Mouse (Mus musculus): ENCODE data around the gene Shisal1. TPM values are rescaled to one million over a fixed set of nuclear protein-coding genes. Genes with fewer than 3 reads are reported as not detected.

Shisal1 gene
- polyA plus RNA-seq, 1 experiment from 2014 or later = 2.7 TPM

- H3K4me2 ChIP-seq (replicated peaks; ENCODE audit: low read depth, low read length) = no peak overlapping the region
- H3K9ac ChIP-seq (replicated peaks; ENCODE audit: low read depth, low read length) = no peak overlapping the region
- no peak for ATAC-seq (ENCODE audit: insufficient number of reproducible peaks, insufficient read depth, low FRiP score, low read depth)
- H3K27ac ChIP-seq (ENCODE audit: low read length) = no peak overlapping the region
- no peak overlapping the region for H3K4me3 ChIP-seq (ENCODE audit: low read depth, low read length)
- H3K27me3 ChIP-seq (ENCODE audit: control insufficient read depth, insufficient read depth, low read length) = no peaks in the 10 kb centered on the region
- H3K36me3 ChIP-seq (ENCODE audit: control insufficient read depth, insufficient read depth, low read length) = no peaks in the 10 kb centered on the region
- WGBS = 90% methylated on average over 9 of the region's 9 CpGs
- H3K9me3 ChIP-seq (ENCODE audit: control insufficient read depth, low read depth, low read length) = peaks cover 15% of the 10 kb centered on the region; the same call in 1 of the 2 replicates
- H3K4me1 ChIP-seq (ENCODE audit: control insufficient read depth, insufficient read depth, low read length) = 0 out of 2 replicates have a peak, but pooled peaks cover 3% of the 10 kb centered on the region
These were observed 62.8 kb downstream of the Shisal1 start for GRCm38 (mm10) chr15:84384066-84384465.

DNA sequence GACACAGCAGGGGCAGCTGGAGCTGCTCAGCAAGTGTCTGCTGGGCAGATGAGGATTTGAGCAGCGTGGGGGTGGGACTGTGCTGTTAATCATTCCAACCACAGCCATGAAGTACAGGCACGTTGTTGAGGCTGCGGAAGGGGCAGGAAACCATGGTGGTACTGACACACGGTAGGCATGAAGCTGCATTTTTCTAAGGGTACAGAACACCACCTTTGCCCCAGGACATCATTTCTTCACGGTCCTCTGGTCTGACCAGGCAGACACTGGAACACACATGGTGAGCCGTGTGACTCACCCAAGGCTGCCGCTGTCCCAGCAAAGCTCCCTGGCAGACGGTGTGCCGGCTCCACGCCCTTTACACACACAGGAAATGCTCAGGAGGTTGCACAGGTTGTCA lies 66.7 kb downstream of the Shisal1 start:
- 0 out of 2 replicates have a peak, but pooled peaks cover 3% of the 10 kb centered on the region for H3K4me1 ChIP-seq (ENCODE audit: control insufficient read depth, insufficient read depth, low read length)
- 54% methylated on average over 10 of the region's 10 CpGs for WGBS
- H3K4me3 ChIP-seq (ENCODE audit: low read depth, low read length) = no peak overlapping the region
- H3K36me3 ChIP-seq (ENCODE audit: control insufficient read depth, insufficient read depth, low read length) = no peaks in the 10 kb centered on the region
- ATAC-seq (ENCODE audit: insufficient number of reproducible peaks, insufficient read depth, low FRiP score, low read depth) = 0 out of 2 replicates have a peak, but pooled peaks have one; percentile 15
- H3K4me2 ChIP-seq (replicated peaks; ENCODE audit: low read depth, low read length) = no peak overlapping the region
- peaks cover 1% of the 10 kb centered on the region; the same call in 1 of the 2 replicates for H3K9me3 ChIP-seq (ENCODE audit: control insufficient read depth, low read depth, low read length)
- no peaks in the 10 kb centered on the region for H3K27me3 ChIP-seq (ENCODE audit: control insufficient read depth, insufficient read depth, low read length)
- H3K9ac ChIP-seq (replicated peaks; ENCODE audit: low read depth, low read length) = no peak overlapping the region
- H3K27ac ChIP-seq (ENCODE audit: low read length) = no peak overlapping the region

- no peak overlapping the region for H3K4me3 ChIP-seq (ENCODE audit: low read depth, low read length)
- no peaks in the 10 kb centered on the region for H3K36me3 ChIP-seq (ENCODE audit: control insufficient read depth, insufficient read depth, low read length)
- WGBS = 77% methylated on average over 9 of the region's 9 CpGs
- H3K9me3 ChIP-seq (ENCODE audit: control insufficient read depth, low read depth, low read length) = peaks cover 8% of the 10 kb centered on the region; the same call in 1 of the 2 replicates
- H3K9ac ChIP-seq (replicated peaks; ENCODE audit: low read depth, low read length) = no peak overlapping the region
- H3K27me3 ChIP-seq (ENCODE audit: control insufficient read depth, insufficient read depth, low read length) = no peaks in the 10 kb centered on the region
- ATAC-seq (ENCODE audit: insufficient number of reproducible peaks, insufficient read depth, low FRiP score, low read depth) = no peak
- H3K27ac ChIP-seq (ENCODE audit: low read length) = no peak overlapping the region
- 0 out of 2 replicates have a peak, but pooled peaks cover 3% of the 10 kb centered on the region for H3K4me1 ChIP-seq (ENCODE audit: control insufficient read depth, insufficient read depth, low read length)
- no peak overlapping the region for H3K4me2 ChIP-seq (replicated peaks; ENCODE audit: low read depth, low read length)
These were observed 68.2 kb downstream of the Shisal1 start for GRCm38 (mm10) chr15:84378734-84379133.

DNA sequence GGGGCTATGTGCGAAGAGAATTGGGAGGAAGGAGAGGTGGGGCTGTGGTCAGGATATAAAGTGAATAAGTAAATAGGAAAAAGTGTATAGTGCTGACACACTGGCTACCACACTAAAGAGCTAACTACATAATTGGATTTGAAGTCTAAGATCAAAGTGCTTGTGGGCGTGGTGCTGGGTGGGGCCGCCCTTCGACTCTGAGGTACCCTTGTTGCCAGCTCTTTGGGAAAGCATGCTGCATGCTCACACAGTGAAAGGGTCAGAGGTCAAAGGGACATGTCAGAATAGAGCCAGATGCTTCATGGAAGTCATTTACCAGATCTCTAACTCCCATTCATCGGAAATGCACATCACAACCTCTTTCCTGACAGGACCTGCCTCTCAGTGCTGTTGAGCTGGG lies 74.1 kb downstream of the Shisal1 start:
- WGBS = 72% methylated on average over 5 of the region's 5 CpGs
- H3K4me2 ChIP-seq (replicated peaks; ENCODE audit: low read depth, low read length) = no peak overlapping the region
- H3K27me3 ChIP-seq (ENCODE audit: control insufficient read depth, insufficient read depth, low read length) = no peaks in the 10 kb centered on the region
- no peaks in the 10 kb centered on the region for H3K36me3 ChIP-seq (ENCODE audit: control insufficient read depth, insufficient read depth, low read length)
- no peak for ATAC-seq (ENCODE audit: insufficient number of reproducible peaks, insufficient read depth, low FRiP score, low read depth)
- no peak overlapping the region for H3K4me3 ChIP-seq (ENCODE audit: low read depth, low read length)
- H3K9me3 ChIP-seq (ENCODE audit: control insufficient read depth, low read depth, low read length) = peaks cover 8% of the 10 kb centered on the region; the same call in 1 of the 2 replicates
- no peak overlapping the region for H3K27ac ChIP-seq (ENCODE audit: low read length)
- H3K4me1 ChIP-seq (ENCODE audit: control insufficient read depth, insufficient read depth, low read length) = no peaks in the 10 kb centered on the region
- H3K9ac ChIP-seq (replicated peaks; ENCODE audit: low read depth, low read length) = no peak overlapping the region

DNA sequence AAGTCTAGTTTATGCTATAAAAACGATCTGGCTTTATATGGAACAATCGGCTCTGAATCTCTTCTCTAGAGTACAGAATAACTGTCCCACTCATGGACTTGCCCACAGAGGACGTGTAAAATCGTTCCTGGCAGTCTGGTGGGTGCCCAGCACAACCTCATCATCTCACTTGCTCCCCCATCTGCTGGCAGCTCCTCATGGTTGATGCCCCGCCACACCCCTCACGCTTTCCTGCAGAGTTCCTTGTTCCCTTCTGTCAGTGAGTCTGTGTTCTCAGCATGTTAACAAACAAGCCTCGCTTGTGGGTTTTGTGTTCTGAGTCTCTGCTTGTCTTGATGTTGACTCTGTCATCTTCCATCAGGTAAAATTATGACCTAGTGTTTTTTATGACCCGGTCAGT lies 79.5 kb downstream of the Shisal1 start:
- Histone ChIP-seq H3K27me3 (ENCODE audit: control insufficient read depth, insufficient read depth, low read length) (no peaks in the 10 kb centered on the region), H3K27ac (ENCODE audit: low read length) (no peak overlapping the region), H3K36me3 (ENCODE audit: control insufficient read depth, insufficient read depth, low read length) (no peaks in the 10 kb centered on the region), H3K9ac (replicated peaks; ENCODE audit: low read depth, low read length) (no peak overlapping the region), H3K4me1 (ENCODE audit: control insufficient read depth, insufficient read depth, low read length) (peaks cover 5% of the 10 kb centered on the region; the same call in 1 of the 2 replicates), H3K9me3 (ENCODE audit: control insufficient read depth, low read depth, low read length) (no peaks in the 10 kb centered on the region), H3K4me3 (ENCODE audit: low read depth, low read length) (no peak overlapping the region), H3K4me2 (replicated peaks; ENCODE audit: low read depth, low read length) (no peak overlapping the region)
- 80% methylated on average over 8 of the region's 8 CpGs for WGBS
- no peak for ATAC-seq (ENCODE audit: insufficient number of reproducible peaks, insufficient read depth, low FRiP score, low read depth)

DNA sequence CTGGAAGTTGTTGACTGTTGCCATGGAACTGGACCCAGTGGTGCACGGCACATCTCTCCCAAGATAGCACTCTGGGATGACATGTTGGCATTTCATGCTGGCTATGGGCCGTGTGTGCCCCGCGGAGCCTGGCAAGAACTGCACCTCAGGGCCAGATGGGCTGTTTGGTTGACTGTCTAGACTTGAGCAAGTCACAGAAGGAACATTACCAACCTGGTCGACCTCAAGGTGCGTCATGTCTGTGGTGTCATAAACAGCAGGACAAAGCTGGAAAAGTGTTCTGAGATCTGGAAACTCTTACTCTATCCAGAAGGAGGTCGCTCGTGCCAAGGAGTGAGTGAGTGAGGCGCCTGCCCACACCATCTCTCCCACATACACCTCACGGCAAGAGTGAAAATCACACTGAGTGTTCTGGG lies 80.3 kb downstream of the Shisal1 start:
- H3K36me3 ChIP-seq (ENCODE audit: control insufficient read depth, insufficient read depth, low read length) = no peaks in the 10 kb centered on the region
- H3K9me3 ChIP-seq (ENCODE audit: control insufficient read depth, low read depth, low read length) = no peaks in the 10 kb centered on the region
- H3K4me1 ChIP-seq (ENCODE audit: control insufficient read depth, insufficient read depth, low read length) = peaks cover 5% of the 10 kb centered on the region; the same call in 1 of the 2 replicates
- H3K9ac ChIP-seq (replicated peaks; ENCODE audit: low read depth, low read length) = no peak overlapping the region
- no peak for ATAC-seq (ENCODE audit: insufficient number of reproducible peaks, insufficient read depth, low FRiP score, low read depth)
- H3K27me3 ChIP-seq (ENCODE audit: control insufficient read depth, insufficient read depth, low read length) = no peaks in the 10 kb centered on the region
- no peak overlapping the region for H3K4me3 ChIP-seq (ENCODE audit: low read depth, low read length)
- H3K27ac ChIP-seq (ENCODE audit: low read length) = no peak overlapping the region
- 85% methylated on average over 10 of the region's 10 CpGs for WGBS
- no peak overlapping the region for H3K4me2 ChIP-seq (replicated peaks; ENCODE audit: low read depth, low read length)

DNA sequence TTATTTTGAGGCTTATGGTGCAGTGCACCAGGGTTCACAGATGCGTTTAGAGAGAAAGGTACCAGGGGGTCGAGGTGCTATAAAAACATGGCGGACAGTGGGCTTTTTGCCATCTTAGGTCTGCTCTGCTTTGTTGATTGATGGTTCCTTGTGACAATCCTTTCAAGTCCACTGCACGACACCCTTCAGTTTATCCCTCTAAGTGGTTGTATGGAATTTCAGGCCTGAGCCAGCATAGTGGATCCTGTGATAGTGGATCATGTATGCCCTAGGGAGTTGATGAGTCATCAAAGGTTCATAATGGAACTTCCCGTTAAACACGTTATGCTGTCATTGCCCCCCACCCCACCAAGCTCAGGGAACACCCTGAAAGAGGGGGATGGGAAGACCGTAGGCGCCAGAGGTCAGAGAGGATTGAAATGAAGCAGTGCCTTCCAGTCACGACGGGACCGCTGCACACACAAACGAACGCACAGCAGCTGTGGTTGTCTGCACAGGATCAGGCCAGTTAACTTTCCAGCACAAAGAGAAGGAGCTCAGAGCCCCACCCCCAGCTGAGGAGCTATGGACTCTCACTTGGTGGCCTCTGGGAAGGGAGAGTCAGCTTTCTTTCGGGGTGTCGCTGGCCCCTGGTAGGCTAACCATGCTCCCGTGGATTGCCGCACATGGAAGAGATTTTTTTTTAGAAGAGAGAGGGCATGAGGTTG lies 81.1 kb downstream of the Shisal1 start:
- Histone ChIP-seq H3K4me2 (replicated peaks; ENCODE audit: low read depth, low read length) (no peak overlapping the region), H3K4me1 (ENCODE audit: control insufficient read depth, insufficient read depth, low read length) (peaks cover 5% of the 10 kb centered on the region; the same call in 1 of the 2 replicates), H3K27me3 (ENCODE audit: control insufficient read depth, insufficient read depth, low read length) (no peaks in the 10 kb centered on the region), H3K27ac (ENCODE audit: low read length) (no peak overlapping the region), H3K9ac (replicated peaks; ENCODE audit: low read depth, low read length) (no peak overlapping the region), H3K4me3 (ENCODE audit: low read depth, low read length) (no peak overlapping the region), H3K9me3 (ENCODE audit: control insufficient read depth, low read depth, low read length) (no peaks in the 10 kb centered on the region), H3K36me3 (ENCODE audit: control insufficient read depth, insufficient read depth, low read length) (no peaks in the 10 kb centered on the region)
- WGBS = 44% methylated on average over 17 of the region's 17 CpGs
- 0 out of 2 replicates have a peak, but pooled peaks have one; percentile 14 for ATAC-seq (ENCODE audit: insufficient number of reproducible peaks, insufficient read depth, low FRiP score, low read depth)

DNA sequence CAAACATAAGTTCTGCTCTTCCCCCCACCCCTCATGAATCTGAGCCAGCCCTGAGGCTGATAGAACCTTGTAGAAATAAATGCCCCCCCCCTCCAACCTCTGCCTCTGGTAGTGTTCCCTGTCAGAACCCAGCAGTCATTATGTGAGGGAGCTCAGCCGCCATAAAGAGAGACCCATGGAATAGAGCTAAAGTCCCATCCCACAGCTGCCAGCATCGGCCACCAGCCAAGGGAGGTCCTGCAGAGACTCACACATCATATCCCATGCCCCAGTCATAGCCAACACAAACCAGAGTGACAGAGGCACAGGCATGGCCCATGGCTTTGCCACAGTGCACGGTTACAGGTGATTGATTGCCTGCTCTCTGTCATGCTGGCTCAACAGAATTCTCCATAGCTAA lies 82.2 kb downstream of the Shisal1 start:
- Histone ChIP-seq H3K4me1 (ENCODE audit: control insufficient read depth, insufficient read depth, low read length) (peaks cover 5% of the 10 kb centered on the region; the same call in 1 of the 2 replicates), H3K27ac (ENCODE audit: low read length) (no peak overlapping the region), H3K9ac (replicated peaks; ENCODE audit: low read depth, low read length) (no peak overlapping the region), H3K4me2 (replicated peaks; ENCODE audit: low read depth, low read length) (no peak overlapping the region), H3K36me3 (ENCODE audit: control insufficient read depth, insufficient read depth, low read length) (no peaks in the 10 kb centered on the region), H3K27me3 (ENCODE audit: control insufficient read depth, insufficient read depth, low read length) (no peaks in the 10 kb centered on the region), H3K9me3 (ENCODE audit: control insufficient read depth, low read depth, low read length) (no peaks in the 10 kb centered on the region), H3K4me3 (ENCODE audit: low read depth, low read length) (no peak overlapping the region)
- WGBS = 69% methylated on average over 3 of the region's 3 CpGs
- ATAC-seq (ENCODE audit: insufficient number of reproducible peaks, insufficient read depth, low FRiP score, low read depth) = no peak

Data from stomach, embryonic 14.5 days (tissue).